Mouse (Mus musculus) limb, embryonic 12.5 days (tissue): ENCODE results near the gene Lysmd1. TPM values are rescaled to one million over a fixed set of nuclear protein-coding genes. Genes with fewer than 3 reads are reported as not detected.
A peak's percentile ranks its signal among the peaks of the same experiment; 100 is the strongest.

ENCODE experiments used
- ATAC-seq: fragments of 200-750 bp; cut with Nextera tagmentation; 2 replicates; pipeline ENCODE4 v1.8.0; 2017; ENCODE audit warnings: low read depth, moderate TSS enrichment; ENCODE audit not compliant: insufficient number of reproducible peaks, insufficient read depth, low FRiP score, low TSS enrichment
- H3K27ac ChIP-seq: fragments of 300-500 bp; sonication (generic); 2 replicates; pipeline ENCODE4 v1.5.1; 2016; ENCODE audit warnings: mild to moderate bottlenecking, moderate library complexity
- H3K27me3 ChIP-seq: fragments of 300-500 bp; sonication (generic); 2 replicates; pipeline ENCODE4 v1.6.1; 2016; ENCODE audit warnings: mild to moderate bottlenecking, moderate library complexity
- H3K36me3 ChIP-seq: fragments of 300-500 bp; sonication (generic); 2 replicates; pipeline ENCODE4 v1.6.1; 2016; ENCODE audit warnings: mild to moderate bottlenecking, moderate library complexity
- H3K4me1 ChIP-seq: fragments of 300-500 bp; sonication (generic); replicated peaks from 2 replicates; pipeline ENCODE4 v1.6.1; 2016
- H3K4me2 ChIP-seq: fragments of 300-500 bp; sonication (generic); 2 replicates; pipeline ENCODE4 v1.6.1; 2016; ENCODE audit warnings: mild to moderate bottlenecking, moderate library complexity
- H3K4me3 ChIP-seq: fragments of 300-500 bp; sonication (generic); replicated peaks from 2 replicates; pipeline ENCODE4 v1.5.1; 2016; ENCODE audit warnings: mild to moderate bottlenecking
- H3K9ac ChIP-seq: fragments of 300-500 bp; sonication (generic); replicated peaks from 2 replicates; pipeline ENCODE4 v1.6.1; 2016; ENCODE audit warnings: mild to moderate bottlenecking, moderate library complexity
- H3K9me3 ChIP-seq: fragments of 300-500 bp; sonication (generic); 2 replicates; pipeline ENCODE4 v1.6.1; 2016; ENCODE audit warnings: mild to moderate bottlenecking, moderate library complexity
- WGBS: fragments of 180-500 bp; shearing (Covaris S2); methylation state at CpG from one replicate; pipeline ENCODE4 v1.1.7; 2016; 5-methylcytosine and 5-hydroxymethylcytosine counted together
- polyA plus RNA-seq: library from polyadenylated mRNA; unstranded; fragments of >200 nt; fragmentation: Nextera tagmentation; extraction: Ambion mirVana; gene quantifications from 2 replicates; pipeline ENCODE4 v1.2.1, GENCODE M21; 2016

Gene Lysmd1
- polyA plus RNA-seq, 1 experiment from 2014 or later, result 18.0 TPM

GRCm38 (mm10) chr3:95161041-95161551 is 27.2 kb downstream of the Lysmd1 start:
- peak overlapping the region; percentile 54 for H3K27ac ChIP-seq
- WGBS, result under 1% methylated on average over 29 of the region's 30 CpGs
- peak; percentile 49 for ATAC-seq
- H3K36me3 ChIP-seq, result peaks cover 35% of the 10 kb centered on the region
- H3K4me1 ChIP-seq, result peaks cover 32% of the 10 kb centered on the region
- H3K4me2 ChIP-seq, result peak overlapping the region; percentile 82
- peak overlapping the region; percentile 84 for H3K4me3 ChIP-seq
- H3K9ac ChIP-seq, result peak overlapping the region; percentile 80
- no peaks in the 10 kb centered on the region for H3K9me3 ChIP-seq
- peaks cover 7% of the 10 kb centered on the region; the same call in 1 of the 2 replicates for H3K27me3 ChIP-seq

- peak overlapping the region; percentile 80 for H3K9ac ChIP-seq
- peak overlapping the region; percentile 84 for H3K4me3 ChIP-seq
- H3K4me2 ChIP-seq, result peak overlapping the region; percentile 82
- WGBS, result 3% methylated on average over 9 of the region's 9 CpGs
- ATAC-seq, result no peak; the same call in 1 of the 2 replicates
- peaks cover 7% of the 10 kb centered on the region; the same call in 1 of the 2 replicates for H3K27me3 ChIP-seq
- peaks cover 32% of the 10 kb centered on the region for H3K4me1 ChIP-seq
- peak overlapping the region; percentile 54 for H3K27ac ChIP-seq
- peaks cover 41% of the 10 kb centered on the region for H3K36me3 ChIP-seq
- H3K9me3 ChIP-seq, result no peaks in the 10 kb centered on the region
Observed at GRCm38 (mm10) chr3:95161618-95162344, 27.9 kb downstream of the Lysmd1 start.

- H3K4me3 ChIP-seq, result peak overlapping the region; percentile 84
- H3K4me2 ChIP-seq, result peak overlapping the region; percentile 82
- no peaks in the 10 kb centered on the region for H3K9me3 ChIP-seq
- WGBS, result 51% methylated on average over 2 of the region's 2 CpGs
- peak overlapping the region; percentile 14 for H3K9ac ChIP-seq
- peaks cover 7% of the 10 kb centered on the region; the same call in 1 of the 2 replicates for H3K27me3 ChIP-seq
- ATAC-seq, result no peak
- peaks cover 46% of the 10 kb centered on the region for H3K36me3 ChIP-seq
- 0 out of 2 replicates have a peak overlapping the region, but pooled peaks have one; percentile 54 for H3K27ac ChIP-seq
- peaks cover 32% of the 10 kb centered on the region for H3K4me1 ChIP-seq
Observed at GRCm38 (mm10) chr3:95162345-95162628, 28.4 kb downstream of the Lysmd1 start.

GRCm38 (mm10) chr3:95163419-95164255 is 29.7 kb downstream of the Lysmd1 start:
- no peak for ATAC-seq
- WGBS, result 56% methylated on average over 11 of the region's 11 CpGs
- Histone ChIP-seq H3K36me3 (peaks cover 60% of the 10 kb centered on the region), H3K4me3 (no peak overlapping the region), H3K4me1 (peaks cover 32% of the 10 kb centered on the region), H3K4me2 (peak overlapping the region; percentile 10; the same call in 1 of the 2 replicates), H3K9me3 (no peaks in the 10 kb centered on the region), H3K27me3 (peaks cover 7% of the 10 kb centered on the region; the same call in 1 of the 2 replicates), H3K9ac (no peak overlapping the region; the same call in 1 of the 2 replicates), H3K27ac (0 out of 2 replicates have a peak overlapping the region, but pooled peaks have one; percentile 45)

- H3K4me3 ChIP-seq, result no peak overlapping the region
- 57% methylated on average over 5 of the region's 5 CpGs for WGBS
- no peak for ATAC-seq
- H3K27ac ChIP-seq, result 0 out of 2 replicates have a peak overlapping the region, but pooled peaks have one; percentile 45
- no peaks in the 10 kb centered on the region for H3K9me3 ChIP-seq
- H3K4me1 ChIP-seq, result peaks cover 32% of the 10 kb centered on the region
- no peak overlapping the region for H3K4me2 ChIP-seq
- H3K36me3 ChIP-seq, result peaks cover 66% of the 10 kb centered on the region
- H3K9ac ChIP-seq, result no peak overlapping the region
- peaks cover 8% of the 10 kb centered on the region for H3K27me3 ChIP-seq
Observed at GRCm38 (mm10) chr3:95164256-95164550, 30.3 kb downstream of the Lysmd1 start.

- Histone ChIP-seq H3K27me3 (peaks cover 10% of the 10 kb centered on the region), H3K4me2 (no peak overlapping the region), H3K9me3 (no peaks in the 10 kb centered on the region), H3K36me3 (peaks cover 72% of the 10 kb centered on the region), H3K4me1 (peaks cover 28% of the 10 kb centered on the region), H3K4me3 (no peak overlapping the region), H3K27ac (no peak overlapping the region), H3K9ac (no peak overlapping the region)
- 80% methylated on average over 5 of the region's 5 CpGs for WGBS
- ATAC-seq, result no peak
Observed at GRCm38 (mm10) chr3:95164840-95165239, 31.0 kb downstream of the Lysmd1 start.

- Histone ChIP-seq H3K27ac (no peak overlapping the region), H3K4me2 (no peak overlapping the region), H3K4me3 (no peak overlapping the region), H3K36me3 (peaks cover 87% of the 10 kb centered on the region), H3K27me3 (peaks cover 53% of the 10 kb centered on the region), H3K4me1 (peaks cover 19% of the 10 kb centered on the region), H3K9me3 (no peaks in the 10 kb centered on the region), H3K9ac (no peak overlapping the region)
- 89% methylated on average over 10 of the region's 10 CpGs for WGBS
- no peak for ATAC-seq
Observed at GRCm38 (mm10) chr3:95169996-95170395, 36.1 kb downstream of the Lysmd1 start.

- no peak overlapping the region for H3K27ac ChIP-seq
- H3K36me3 ChIP-seq, result peaks cover 76% of the 10 kb centered on the region
- WGBS, result 80% methylated on average over 6 of the region's 6 CpGs
- no peak overlapping the region for H3K4me3 ChIP-seq
- H3K4me2 ChIP-seq, result no peak overlapping the region
- no peak for ATAC-seq
- H3K9ac ChIP-seq, result no peak overlapping the region
- peaks cover 19% of the 10 kb centered on the region for H3K4me1 ChIP-seq
- no peaks in the 10 kb centered on the region for H3K9me3 ChIP-seq
- peaks cover 53% of the 10 kb centered on the region for H3K27me3 ChIP-seq
Observed at GRCm38 (mm10) chr3:95171105-95171504, 37.2 kb downstream of the Lysmd1 start.

GRCm38 (mm10) chr3:95172526-95173255 is 38.8 kb downstream of the Lysmd1 start:
- Histone ChIP-seq H3K27ac (no peak overlapping the region), H3K4me2 (peak overlapping the region; percentile 48), H3K36me3 (peaks cover 60% of the 10 kb centered on the region), H3K9ac (peak overlapping the region; percentile 40), H3K27me3 (peaks cover 53% of the 10 kb centered on the region), H3K9me3 (no peaks in the 10 kb centered on the region), H3K4me1 (peaks cover 19% of the 10 kb centered on the region), H3K4me3 (peak overlapping the region; percentile 28)
- ATAC-seq, result 0 out of 2 replicates have a peak, but pooled peaks have one; percentile 12
- WGBS, result 20% methylated on average over 83 of the region's 84 CpGs

GRCm38 (mm10) chr3:95173256-95173949 is 39.5 kb downstream of the Lysmd1 start:
- peaks cover 53% of the 10 kb centered on the region for H3K27me3 ChIP-seq
- H3K4me3 ChIP-seq, result peak overlapping the region; percentile 28
- H3K9ac ChIP-seq, result peak overlapping the region; percentile 40
- no peaks in the 10 kb centered on the region for H3K9me3 ChIP-seq
- ATAC-seq, result peak; percentile 49; the same call in 1 of the 2 replicates
- peaks cover 53% of the 10 kb centered on the region for H3K36me3 ChIP-seq
- 6% methylated on average over 58 of the region's 58 CpGs for WGBS
- H3K4me1 ChIP-seq, result peaks cover 19% of the 10 kb centered on the region
- H3K27ac ChIP-seq, result no peak overlapping the region
- H3K4me2 ChIP-seq, result peak overlapping the region; percentile 48
